Mouse (Mus musculus): ENCODE results near the gene Coa7. TPM values are rescaled to one million over a fixed set of nuclear protein-coding genes. Genes with fewer than 3 reads are reported as not detected.

The Coa7 gene
- polyA plus RNA-seq, 1 experiment from 2014 or later: 49.9 TPM

GRCm38 (mm10) chr4:108369254-108369653, 41.3 kb downstream of the Coa7 start:
- Histone ChIP-seq H3K4me1 (replicated peaks) (peaks cover under 1% of the 10 kb centered on the region), H3K36me3 (no peaks in the 10 kb centered on the region), H3K9ac (no peak overlapping the region), H3K4me3 (no peak overlapping the region), H3K27me3 (no peaks in the 10 kb centered on the region), H3K4me2 (no peak overlapping the region), H3K27ac (no peak overlapping the region), H3K9me3 (no peaks in the 10 kb centered on the region)
- no peak for ATAC-seq (ENCODE audit: low FRiP score)
- 24% methylated on average over 5 of the region's 5 CpGs for WGBS

DNA sequence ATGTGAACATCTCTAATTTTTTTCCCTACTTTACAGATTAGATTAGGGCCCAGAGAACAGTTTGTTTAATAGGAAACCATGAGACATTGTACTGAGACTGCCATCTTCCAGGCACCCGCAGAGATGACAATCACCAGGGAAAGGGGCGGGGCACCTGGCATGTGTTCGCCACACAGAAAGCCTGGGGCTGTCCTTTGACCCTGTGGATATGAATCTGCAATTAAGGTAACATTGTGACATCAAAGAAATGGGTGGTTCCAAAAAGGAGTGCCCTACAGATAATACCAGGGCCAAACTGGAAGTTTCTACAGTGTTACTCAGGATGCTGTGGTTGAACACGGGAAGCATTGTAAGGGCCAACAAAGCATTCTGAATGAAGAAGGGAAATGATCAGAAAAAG, 42.5 kb downstream of the Coa7 start:
- no peak overlapping the region for H3K4me3 ChIP-seq
- H3K9ac ChIP-seq: no peak overlapping the region
- H3K27ac ChIP-seq: no peak overlapping the region
- H3K4me1 ChIP-seq (replicated peaks): no peaks in the 10 kb centered on the region
- no peaks in the 10 kb centered on the region for H3K27me3 ChIP-seq
- no peaks in the 10 kb centered on the region for H3K36me3 ChIP-seq
- no peaks in the 10 kb centered on the region for H3K9me3 ChIP-seq
- 68% methylated on average over 4 of the region's 4 CpGs for WGBS
- no peak overlapping the region for H3K4me2 ChIP-seq
- no peak for ATAC-seq (ENCODE audit: low FRiP score)

DNA sequence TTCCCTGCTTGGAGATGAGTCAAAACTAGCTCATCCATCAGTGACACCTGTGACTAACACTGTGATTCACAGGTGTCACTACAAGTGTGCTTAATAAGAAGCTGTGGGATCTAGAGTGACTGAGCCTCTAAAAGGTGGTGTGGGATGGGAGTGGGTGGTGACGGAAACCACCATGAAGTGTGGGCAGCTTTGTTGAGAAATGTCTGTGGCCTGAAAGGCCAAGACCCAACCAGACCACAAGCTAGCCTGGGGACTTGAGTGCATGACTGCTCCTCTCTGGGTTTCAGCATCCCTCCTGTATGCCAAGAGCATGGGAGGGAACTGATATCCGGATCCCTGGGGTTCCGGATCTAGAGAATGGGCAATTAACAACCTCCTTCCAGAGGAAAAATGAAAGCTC, 43.5 kb downstream of the Coa7 start:
- no peaks in the 10 kb centered on the region for H3K27me3 ChIP-seq
- 85% methylated on average over 3 of the region's 3 CpGs for WGBS
- H3K9ac ChIP-seq: no peak overlapping the region
- H3K4me3 ChIP-seq: no peak overlapping the region
- H3K27ac ChIP-seq: no peak overlapping the region
- no peaks in the 10 kb centered on the region for H3K9me3 ChIP-seq
- no peak overlapping the region for H3K4me2 ChIP-seq
- no peak for ATAC-seq (ENCODE audit: low FRiP score)
- H3K4me1 ChIP-seq (replicated peaks): no peaks in the 10 kb centered on the region
- H3K36me3 ChIP-seq: no peaks in the 10 kb centered on the region

GRCm38 (mm10) chr4:108372166-108372565, 44.2 kb downstream of the Coa7 start:
- Histone ChIP-seq H3K27me3 (no peaks in the 10 kb centered on the region), H3K27ac (no peak overlapping the region), H3K4me2 (no peak overlapping the region), H3K9me3 (no peaks in the 10 kb centered on the region), H3K4me1 (replicated peaks) (no peaks in the 10 kb centered on the region), H3K36me3 (no peaks in the 10 kb centered on the region), H3K4me3 (no peak overlapping the region), H3K9ac (no peak overlapping the region)
- no peak for ATAC-seq (ENCODE audit: low FRiP score)
- WGBS: 88% methylated on average over 3 of the region's 3 CpGs

DNA sequence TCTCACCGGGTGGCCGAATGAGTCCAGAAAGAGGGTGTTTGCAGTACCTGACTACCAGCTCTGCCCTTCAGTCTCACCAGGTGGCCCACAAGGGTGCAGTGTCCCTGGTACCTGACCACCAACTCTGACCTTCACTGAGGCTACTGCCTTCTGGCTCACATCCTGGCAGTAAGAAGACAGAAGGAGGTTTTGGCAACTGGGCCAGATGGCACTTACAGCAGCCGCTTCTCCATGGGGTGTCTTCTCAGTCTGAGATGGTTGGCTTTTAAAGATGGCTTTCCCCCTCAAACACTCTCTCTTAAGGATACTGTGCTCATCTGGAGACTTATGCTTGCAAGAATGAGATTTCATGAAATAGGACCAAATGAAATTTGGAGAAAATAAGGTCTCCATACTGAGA, 51.5 kb downstream of the Coa7 start:
- H3K4me3 ChIP-seq: no peak overlapping the region

GRCm38 (mm10) chr4:108380146-108380545, 52.2 kb downstream of the Coa7 start:
- WGBS: 21% methylated on average over 1 of the region's 1 CpGs

More for the DNA sequence above, 51.5 kb downstream of the Coa7 start:
- Histone ChIP-seq H3K27ac (no peak overlapping the region), H3K4me1 (replicated peaks) (peaks cover 14% of the 10 kb centered on the region; the same call in 1 of the 2 replicates), H3K9ac (no peak overlapping the region), H3K4me2 (no peak overlapping the region), H3K9me3 (no peaks in the 10 kb centered on the region), H3K27me3 (peaks cover 26% of the 10 kb centered on the region), H3K36me3 (no peaks in the 10 kb centered on the region)
- 80% methylated on average over 3 of the region's 3 CpGs for WGBS
- ATAC-seq (ENCODE audit: low FRiP score): no peak

GRCm38 (mm10) chr4:108383183-108383714, 55.3 kb downstream of the Coa7 start, which contains the start of gene Shisal2a:
Gene Shisal2a (minus strand): TSS chr4:108383349.
- peaks cover 35% of the 10 kb centered on the region for H3K27me3 ChIP-seq
- no peaks in the 10 kb centered on the region for H3K9me3 ChIP-seq
- 0 out of 2 replicates have a peak within 1 kb of the TSS, but pooled peaks have one; percentile 12 for H3K27ac ChIP-seq
- peak; percentile 57 for ATAC-seq (ENCODE audit: low FRiP score)
- 2% methylated on average over 55 of the region's 55 CpGs for WGBS
- peak within 1 kb of the TSS; percentile 80 for H3K9ac ChIP-seq
- H3K4me3 ChIP-seq: peak within 1 kb of the TSS; percentile 50
- H3K36me3 ChIP-seq: no peaks in the 10 kb centered on the region
- peaks cover 28% of the 10 kb centered on the region for H3K4me1 ChIP-seq (replicated peaks)
- peak within 1 kb of the TSS; percentile 70 for H3K4me2 ChIP-seq

More at GRCm38 (mm10) chr4:108380146-108380545, 52.2 kb downstream of the Coa7 start:
- no peaks in the 10 kb centered on the region for H3K9me3 ChIP-seq
- H3K4me2 ChIP-seq: no peak overlapping the region
- peaks cover 33% of the 10 kb centered on the region for H3K27me3 ChIP-seq
- no peak overlapping the region for H3K4me3 ChIP-seq
- H3K9ac ChIP-seq: no peak overlapping the region
- H3K4me1 ChIP-seq (replicated peaks): peaks cover 14% of the 10 kb centered on the region; the same call in 1 of the 2 replicates
- no peaks in the 10 kb centered on the region for H3K36me3 ChIP-seq
- no peak overlapping the region for H3K27ac ChIP-seq
- no peak for ATAC-seq (ENCODE audit: low FRiP score)

GRCm38 (mm10) chr4:108386087-108386486, 58.1 kb downstream of the Coa7 start:
- Histone ChIP-seq H3K4me3 (no peak overlapping the region), H3K9me3 (no peaks in the 10 kb centered on the region), H3K4me1 (replicated peaks) (peaks cover 26% of the 10 kb centered on the region), H3K9ac (no peak overlapping the region), H3K27me3 (peaks cover 35% of the 10 kb centered on the region), H3K4me2 (no peak overlapping the region), H3K36me3 (no peaks in the 10 kb centered on the region), H3K27ac (no peak overlapping the region)
- WGBS: 29% methylated on average over 1 of the region's 1 CpGs
- ATAC-seq (ENCODE audit: low FRiP score): no peak

DNA sequence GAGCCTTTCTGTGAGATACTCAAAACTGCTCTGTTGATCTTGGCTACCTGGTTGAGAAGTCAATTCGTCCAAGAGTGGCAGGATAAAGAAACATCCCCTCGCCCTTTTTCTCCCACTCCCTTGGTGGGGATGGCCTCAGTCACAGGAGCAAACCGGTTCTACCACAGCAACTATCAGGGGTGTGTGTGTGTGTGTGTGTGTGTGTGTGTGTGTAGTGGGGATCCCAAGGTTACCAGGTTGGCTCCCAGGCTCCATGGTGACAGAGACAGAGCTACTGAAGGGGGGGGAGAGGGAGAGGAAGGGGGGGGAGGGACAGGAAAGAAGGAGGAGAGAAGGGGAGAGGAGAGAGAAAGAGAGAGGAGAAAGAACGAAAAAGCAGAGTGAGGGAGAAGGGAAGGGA, 59.2 kb downstream of the Coa7 start:
- Histone ChIP-seq H3K9me3 (no peaks in the 10 kb centered on the region), H3K4me3 (peak overlapping the region; percentile 31; the same call in 1 of the 2 replicates), H3K27me3 (peaks cover 32% of the 10 kb centered on the region), H3K4me2 (peak overlapping the region; percentile 59), H3K36me3 (no peaks in the 10 kb centered on the region), H3K27ac (peak overlapping the region; percentile 67), H3K4me1 (replicated peaks) (peaks cover 26% of the 10 kb centered on the region), H3K9ac (no peak overlapping the region; the same call in 1 of the 2 replicates)
- 41% methylated on average over 4 of the region's 4 CpGs for WGBS
- 0 out of 2 replicates have a peak, but pooled peaks have one; percentile 13 for ATAC-seq (ENCODE audit: low FRiP score)

DNA sequence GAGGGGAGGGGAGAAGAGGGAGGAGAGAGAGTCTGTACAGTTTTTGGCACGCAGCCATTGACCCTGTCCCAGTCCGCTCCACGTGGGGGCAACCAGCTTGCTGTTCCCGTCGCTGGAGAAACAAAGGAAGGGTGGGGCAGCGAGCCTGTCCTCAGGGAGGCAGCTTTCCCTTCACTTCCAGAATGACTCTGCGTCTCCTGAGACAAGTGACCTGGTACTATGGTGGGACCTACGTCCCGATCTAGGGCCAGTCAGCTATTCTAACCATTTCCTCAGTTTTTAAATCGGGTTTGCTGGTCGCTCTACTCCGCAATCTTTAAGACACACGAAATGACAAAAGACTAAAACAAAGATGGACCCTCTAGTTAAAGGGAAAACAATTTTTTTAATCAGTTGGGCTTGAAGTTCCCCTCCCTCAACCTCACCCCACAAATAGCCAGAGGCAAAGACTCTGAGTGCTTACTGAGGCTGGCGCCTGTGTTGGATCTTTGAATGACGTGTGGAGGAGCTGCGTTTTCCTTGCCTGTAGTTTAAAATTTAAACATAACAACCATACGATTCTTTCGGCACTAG, 59.8 kb downstream of the Coa7 start:
- H3K9me3 ChIP-seq: no peaks in the 10 kb centered on the region
- peak overlapping the region; percentile 70 for H3K9ac ChIP-seq
- no peaks in the 10 kb centered on the region for H3K36me3 ChIP-seq
- 6% methylated on average over 18 of the region's 18 CpGs for WGBS
- peak overlapping the region; percentile 31 for H3K4me3 ChIP-seq
- ATAC-seq (ENCODE audit: low FRiP score): peak; percentile 55; the same call in 1 of the 2 replicates
- H3K4me2 ChIP-seq: peak overlapping the region; percentile 59
- peaks cover 26% of the 10 kb centered on the region for H3K4me1 ChIP-seq (replicated peaks)
- peaks cover 26% of the 10 kb centered on the region for H3K27me3 ChIP-seq
- H3K27ac ChIP-seq: peak overlapping the region; percentile 67

DNA sequence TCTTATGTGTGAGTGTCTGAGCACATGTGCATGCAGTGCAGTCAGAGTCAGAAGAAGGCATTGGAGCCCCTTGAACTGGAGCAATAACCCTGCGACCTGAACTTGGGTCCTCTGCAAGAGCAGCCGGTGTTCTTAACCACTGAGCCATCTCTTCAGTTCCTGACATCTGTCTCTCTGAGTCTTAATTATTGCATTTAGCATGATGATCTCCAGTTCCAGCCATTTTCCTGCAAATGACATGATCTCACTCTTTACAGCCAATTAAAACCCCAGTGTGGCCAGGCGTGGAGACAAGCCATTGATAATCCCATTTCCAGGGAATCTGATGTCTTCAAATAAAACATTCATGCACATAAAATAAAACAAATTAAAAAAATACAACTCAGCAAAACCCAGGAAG, 60.8 kb downstream of the Coa7 start:
- H3K4me3 ChIP-seq: no peak overlapping the region
- no peak overlapping the region for H3K4me2 ChIP-seq
- no peak overlapping the region for H3K9ac ChIP-seq
- H3K36me3 ChIP-seq: no peaks in the 10 kb centered on the region
- WGBS: 66% methylated on average over 3 of the region's 3 CpGs
- H3K27ac ChIP-seq: no peak overlapping the region
- H3K27me3 ChIP-seq: peaks cover 16% of the 10 kb centered on the region
- peaks cover 19% of the 10 kb centered on the region for H3K4me1 ChIP-seq (replicated peaks)
- no peak for ATAC-seq (ENCODE audit: low FRiP score)
- no peaks in the 10 kb centered on the region for H3K9me3 ChIP-seq

- Histone ChIP-seq H3K4me1 (replicated peaks) (peaks cover 18% of the 10 kb centered on the region), H3K9ac (no peak overlapping the region), H3K27me3 (no peaks in the 10 kb centered on the region), H3K4me3 (no peak overlapping the region), H3K9me3 (no peaks in the 10 kb centered on the region), H3K4me2 (no peak overlapping the region), H3K36me3 (no peaks in the 10 kb centered on the region), H3K27ac (no peak overlapping the region)
- WGBS: 82% methylated on average over 5 of the region's 5 CpGs
- no peak for ATAC-seq (ENCODE audit: low FRiP score)
Observed at GRCm38 (mm10) chr4:108391124-108391523, 63.2 kb downstream of the Coa7 start.

Measured in hindbrain, embryonic 13.5 days (tissue).